Mouse (Mus musculus) embryonic fibroblast, embryonic 13.5 days (primary cell): ENCODE results near the gene Cox4i2. TPM values are rescaled to one million over a fixed set of nuclear protein-coding genes. Genes with fewer than 3 reads are reported as not detected.

ENCODE experiments used
- H3K27ac ChIP-seq: 2 replicates; pipeline ENCODE4 v1.5.1; 2012; ENCODE audit warnings: low read length, control low read depth, inconsistent platforms; ENCODE audit not compliant: insufficient read depth
- H3K4me1 ChIP-seq: 2 replicates; pipeline ENCODE4 v1.6.1; 2011; ENCODE audit warnings: low read length; ENCODE audit not compliant: control insufficient read depth, insufficient read depth
- H3K4me3 ChIP-seq: 2 replicates; pipeline ENCODE4 v1.5.1; 2011; ENCODE audit warnings: mild to moderate bottlenecking, control low read depth, low read length; ENCODE audit not compliant: insufficient read depth
- CTCF ChIP-seq: IDR thresholded peaks from 2 replicates; pipeline ENCODE4 v1.5.1; 2011; ENCODE audit warnings: mild to moderate bottlenecking, control low read depth, low read length, moderate library complexity, borderline replicate concordance; ENCODE audit not compliant: insufficient read depth
- POLR2A ChIP-seq: IDR thresholded peaks from 2 replicates; pipeline ENCODE4 v1.6.1; 2011; ENCODE audit warnings: low read depth, mild to moderate bottlenecking, control low read depth, low read length, moderate library complexity
- polyA plus RNA-seq: library from polyadenylated mRNA; stranded (reverse); fragments of >200 nt; gene quantifications from 2 replicates; pipeline ENCODE4 v1.2.4, GENCODE M21; 2011; ENCODE audit warnings: low read depth; ENCODE audit not compliant: missing spikeins, insufficient read length

Cox4i2 gene
- polyA plus RNA-seq, 1 experiment: 1.5 TPM

GRCm38 (mm10) chr2:152793381-152793780, 39.4 kb downstream of the Cox4i2 start:
- no peak for TF ChIP-seq CTCF
- TF ChIP-seq POLR2A: no peak
- Histone ChIP-seq H3K4me3 (no peak overlapping the region), H3K27ac (peak overlapping the region; percentile 87), H3K4me1 (peaks cover 28% of the 10 kb centered on the region)

- no peak for TF ChIP-seq CTCF
- no peak for TF ChIP-seq POLR2A
Observed at GRCm38 (mm10) chr2:152794281-152794827, 40.4 kb downstream of the Cox4i2 start.

DNA sequence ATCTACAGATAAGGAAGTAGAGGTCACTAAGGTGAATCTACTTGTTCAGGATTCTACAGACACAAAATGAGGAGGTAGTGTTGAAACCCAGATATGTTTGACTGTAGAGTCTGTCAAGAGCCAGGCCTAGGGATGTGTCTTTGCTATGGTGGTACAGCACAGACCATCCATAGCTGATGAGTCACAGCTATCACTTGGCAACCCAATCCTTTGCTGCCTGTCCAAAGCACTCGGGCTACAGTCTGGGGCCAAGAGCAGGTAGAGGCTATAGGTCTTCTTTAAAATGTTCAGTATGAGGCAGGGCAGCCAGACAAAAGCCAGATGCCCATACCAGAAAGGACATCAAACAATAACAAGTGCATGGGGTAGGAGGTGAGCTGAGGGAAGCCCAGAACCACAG, 43.6 kb downstream of the Cox4i2 start:
- Histone ChIP-seq H3K4me3 (no peak overlapping the region), H3K4me1 (peaks cover 14% of the 10 kb centered on the region), H3K27ac (no peak overlapping the region)
- TF ChIP-seq POLR2A (no peak), CTCF (no peak)

More at GRCm38 (mm10) chr2:152794281-152794827, 40.4 kb downstream of the Cox4i2 start:
- Histone ChIP-seq H3K27ac (peak overlapping the region; percentile 48), H3K4me1 (peaks cover 22% of the 10 kb centered on the region), H3K4me3 (no peak overlapping the region)

DNA sequence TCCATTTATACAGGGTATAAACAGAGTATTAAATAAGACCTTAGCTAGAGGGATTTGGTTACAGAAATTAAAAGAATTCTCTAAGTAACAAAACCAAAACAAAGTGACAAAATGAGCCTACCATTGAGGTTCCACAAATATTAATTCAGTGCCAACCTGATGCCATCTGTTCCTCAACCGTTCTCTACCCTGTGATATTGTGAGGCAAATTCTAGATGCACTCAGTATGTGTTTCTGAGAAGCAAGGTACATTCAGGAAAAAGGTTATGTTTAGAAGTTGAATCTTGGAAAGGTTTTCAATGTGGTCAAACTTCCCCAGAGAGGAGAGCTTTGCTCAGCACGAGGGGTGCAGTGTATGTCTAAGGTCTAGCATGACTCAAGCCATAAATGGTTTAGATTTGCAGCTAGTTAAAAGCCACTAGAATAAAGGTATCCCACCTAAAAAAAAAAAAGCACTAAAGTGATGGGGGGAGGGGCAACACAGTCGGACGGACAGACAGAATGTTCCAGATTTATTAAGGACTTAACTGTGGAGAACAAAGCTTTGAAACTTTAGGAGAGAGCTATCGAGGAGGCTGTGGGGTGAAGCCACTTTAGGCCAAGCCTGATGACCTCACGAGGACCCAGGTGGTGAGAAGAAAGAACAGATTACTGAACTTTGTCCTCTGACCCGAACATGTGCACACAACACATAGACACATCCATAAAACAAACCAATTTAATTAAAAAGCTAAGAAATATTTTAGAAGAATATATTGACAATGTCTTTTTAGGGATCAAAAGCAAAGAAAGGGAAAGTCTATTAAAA, 46.2 kb downstream of the Cox4i2 start:
- TF ChIP-seq CTCF (no peak), POLR2A (no peak)
- Histone ChIP-seq H3K4me3 (no peak overlapping the region), H3K4me1 (peaks cover 10% of the 10 kb centered on the region), H3K27ac (no peak overlapping the region)

- no peak for TF ChIP-seq CTCF
- no peak for TF ChIP-seq POLR2A
- Histone ChIP-seq H3K27ac (no peak overlapping the region), H3K4me1 (peaks cover 15% of the 10 kb centered on the region), H3K4me3 (no peak overlapping the region)
Observed at GRCm38 (mm10) chr2:152800762-152801113, 46.8 kb downstream of the Cox4i2 start.

DNA sequence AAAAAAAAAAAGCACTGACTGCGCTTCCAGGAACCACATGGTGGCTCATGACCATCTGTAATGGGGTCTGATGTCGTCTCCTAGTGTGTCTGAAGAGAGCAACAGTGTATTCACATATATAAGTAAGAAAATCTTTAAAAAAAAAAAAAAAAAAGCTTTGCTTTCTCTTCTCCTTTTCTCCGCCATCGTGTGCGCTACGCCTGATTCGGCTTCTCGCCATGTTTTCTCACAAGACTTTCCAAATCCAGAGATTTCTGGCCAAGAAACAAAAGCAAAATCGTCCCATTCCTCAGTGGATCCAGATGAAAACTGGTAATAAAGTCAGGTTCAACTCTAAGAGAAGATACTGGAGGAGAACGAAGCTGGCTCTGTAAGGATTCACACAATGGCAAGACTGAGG, 48.3 kb downstream of the Cox4i2 start:
- TF ChIP-seq CTCF (no peak), POLR2A (no peak)

DNA sequence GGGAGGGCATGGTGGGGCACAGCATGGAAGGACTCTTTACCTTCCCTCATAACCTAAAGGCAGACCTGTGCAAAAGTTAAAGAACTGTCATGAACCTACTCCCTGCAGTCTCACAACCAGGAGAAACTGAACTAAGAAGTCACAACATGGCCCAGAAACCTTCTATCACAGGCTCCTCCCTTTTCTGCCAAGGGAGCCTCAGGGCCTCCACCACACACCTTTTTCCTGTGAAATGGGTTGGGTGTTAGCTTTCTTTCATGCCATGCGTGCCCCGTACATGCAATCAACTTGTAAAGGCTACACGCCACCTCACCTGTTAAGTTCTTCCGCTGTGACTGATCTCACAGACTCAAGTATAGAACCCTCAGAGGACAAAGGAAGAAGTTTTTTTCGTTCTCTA, 49.1 kb downstream of the Cox4i2 start:
- Histone ChIP-seq H3K4me1 (peaks cover 25% of the 10 kb centered on the region), H3K4me3 (no peak overlapping the region), H3K27ac (no peak overlapping the region)
- TF ChIP-seq CTCF (no peak), POLR2A (no peak)

More for the DNA sequence above, 48.3 kb downstream of the Cox4i2 start:
- Histone ChIP-seq H3K4me1 (peaks cover 25% of the 10 kb centered on the region), H3K27ac (no peak overlapping the region), H3K4me3 (no peak overlapping the region)

DNA sequence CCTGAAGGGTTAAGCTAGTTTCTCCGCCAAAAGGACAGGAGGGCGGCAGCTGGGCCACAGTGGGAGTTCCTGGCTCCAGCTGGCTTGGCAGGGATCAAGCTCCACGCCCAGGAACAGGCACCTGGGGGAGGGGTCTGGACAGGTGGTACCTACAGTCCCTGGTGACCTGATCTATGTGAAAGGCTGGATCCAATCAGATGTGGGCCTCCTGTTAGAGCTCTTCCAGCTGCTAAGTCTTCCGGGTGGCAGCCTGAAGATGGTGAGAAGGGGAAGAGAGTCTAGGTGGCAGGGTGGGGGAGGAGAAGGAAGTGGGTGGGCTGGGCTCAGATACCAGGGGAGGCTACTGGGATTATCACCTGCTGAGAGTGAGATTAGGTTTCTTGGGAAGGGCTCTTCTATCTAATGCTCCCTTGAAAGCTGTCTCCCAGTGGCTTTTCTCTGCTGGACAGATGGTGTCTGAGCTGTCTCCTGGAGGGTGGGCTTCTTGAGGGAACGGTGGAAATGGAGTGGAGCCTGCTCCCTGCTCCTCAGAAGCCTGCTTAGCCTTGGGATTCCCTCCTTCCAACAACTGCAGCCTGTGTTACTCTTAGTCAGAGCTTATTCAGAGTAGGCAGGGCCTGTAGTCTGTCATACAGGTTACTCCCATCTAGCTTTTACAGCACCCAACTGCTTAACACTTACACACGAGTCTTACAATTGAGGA, 50.6 kb downstream of the Cox4i2 start:
- peak overlapping the region; percentile 86 for H3K27ac ChIP-seq
- peaks cover 25% of the 10 kb centered on the region for H3K4me1 ChIP-seq
- TF ChIP-seq CTCF (no peak), POLR2A (no peak)
- no peak overlapping the region for H3K4me3 ChIP-seq

- Histone ChIP-seq H3K4me3 (no peak overlapping the region), H3K27ac (peak overlapping the region; percentile 86), H3K4me1 (peaks cover 27% of the 10 kb centered on the region)
- TF ChIP-seq POLR2A: no peak
- TF ChIP-seq CTCF: no peak
Observed at GRCm38 (mm10) chr2:152805111-152805490, 51.1 kb downstream of the Cox4i2 start.

DNA sequence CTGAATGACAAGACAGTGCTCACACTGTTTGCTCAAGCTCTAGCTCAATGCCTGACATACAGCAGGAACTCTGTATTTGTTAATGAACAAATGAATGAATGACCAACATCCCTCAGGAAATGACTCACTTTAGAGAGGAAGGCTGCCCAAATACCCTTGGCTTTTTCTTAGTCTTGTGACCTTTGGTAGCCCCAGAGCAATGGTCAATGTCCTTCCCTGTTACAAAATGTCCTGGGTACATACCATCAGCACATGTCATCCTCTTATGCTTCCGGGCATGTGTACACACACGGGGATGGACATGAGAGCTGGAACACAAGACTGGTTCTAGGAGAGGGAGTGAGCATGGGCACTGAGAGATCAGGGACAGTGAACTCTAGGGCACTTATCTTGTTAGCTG, 52.1 kb downstream of the Cox4i2 start:
- peak overlapping the region; percentile 86 for H3K27ac ChIP-seq
- peaks cover 34% of the 10 kb centered on the region for H3K4me1 ChIP-seq
- no peak overlapping the region for H3K4me3 ChIP-seq
- TF ChIP-seq POLR2A (no peak), CTCF (no peak)
